Mouse (Mus musculus) liver, adult 2 months (tissue): ENCODE results near the gene Frmd5. TPM values are rescaled to one million over a fixed set of nuclear protein-coding genes. Genes with fewer than 3 reads are reported as not detected.

Experiments
- DNase-seq: peaks from one replicate; pipeline ENCODE4 v3.0.0-alpha.2; 2011; ENCODE audit warnings: low read depth, low spot score; ENCODE audit errors: extremely low read depth
- H3K27ac ChIP-seq: fragments of 200-500 bp; replicated peaks from 2 replicates; pipeline ENCODE4 v1.5.1; 2012; ENCODE audit warnings: low read depth, mild to moderate bottlenecking, control low read depth, inconsistent platforms, low read length; ENCODE audit not compliant: insufficient read depth
- H3K27me3 ChIP-seq: fragments of 200-500 bp; 2 replicates; pipeline ENCODE4 v1.6.1; 2012; ENCODE audit warnings: mild to moderate bottlenecking, moderate library complexity, low read length, inconsistent platforms; ENCODE audit not compliant: control insufficient read depth, insufficient read depth
- H3K36me3 ChIP-seq: fragments of 200-500 bp; 2 replicates; pipeline ENCODE4 v1.6.1; 2012; ENCODE audit warnings: low read length, inconsistent platforms; ENCODE audit not compliant: control insufficient read depth, insufficient read depth
- H3K4me1 ChIP-seq: fragments of 200-500 bp; 2 replicates; pipeline ENCODE4 v1.6.1; 2011; ENCODE audit warnings: low read length; ENCODE audit not compliant: control insufficient read depth, insufficient read depth
- H3K4me3 ChIP-seq: fragments of 200-500 bp; 2 replicates; pipeline ENCODE4 v1.5.1; 2011; ENCODE audit warnings: low read depth, mild to moderate bottlenecking, control low read depth, low read length, moderate library complexity; ENCODE audit not compliant: insufficient read depth
- H3K79me2 ChIP-seq: fragments of 200-500 bp; 2 replicates; pipeline ENCODE4 v1.6.1; 2012; ENCODE audit warnings: inconsistent platforms, mild to moderate bottlenecking, low read length, moderate library complexity; ENCODE audit not compliant: control insufficient read depth, insufficient read depth
- H3K9ac ChIP-seq: fragments of 200-500 bp; 2 replicates; pipeline ENCODE4 v1.6.1; 2012; ENCODE audit warnings: low read depth, mild to moderate bottlenecking, control low read depth, inconsistent platforms, low read length
- CTCF ChIP-seq: fragments of 200-500 bp; IDR thresholded peaks from 2 replicates; pipeline ENCODE4 v1.5.1; 2011; ENCODE audit warnings: low read depth, low read length, control low read depth
- POLR2A ChIP-seq: fragments of 200-500 bp; IDR thresholded peaks from 2 replicates; pipeline ENCODE4 v1.6.1; 2011; ENCODE audit warnings: low read length, control low read depth; ENCODE audit not compliant: insufficient read depth; ENCODE audit errors: extremely low read depth
- WGBS: fragments of 180-500 bp; shearing (Covaris S2); methylation state at CpG from one replicate; pipeline ENCODE4 v1.1.7; 2018; 5-methylcytosine and 5-hydroxymethylcytosine counted together
- polyA plus RNA-seq: library from polyadenylated mRNA; depleted of rRNA; stranded (reverse); fragments of >200 nt; gene quantifications from 2 replicates; pipeline ENCODE4 v1.2.3, GENCODE M21; 2012
- total RNA-seq: library from RNA; depleted of rRNA; stranded (reverse); fragments of >200 nt; gene quantifications from 2 replicates; pipeline ENCODE4 v1.2.3, GENCODE M21; 2014

Gene Frmd5
- total and polyA plus RNA-seq, 2 experiments, result not detected

GRCm38 (mm10) chr2:121669846-121670245, 137.0 kb downstream of the Frmd5 start:
- Histone ChIP-seq H3K36me3 (no peaks in the 10 kb centered on the region), H3K4me3 (no peak overlapping the region), H3K9ac (no peak overlapping the region), H3K27me3 (no peaks in the 10 kb centered on the region), H3K79me2 (no peaks in the 10 kb centered on the region), H3K27ac (no peak overlapping the region), H3K4me1 (no peaks in the 10 kb centered on the region)
- TF ChIP-seq CTCF (no peak), POLR2A (no peak)
- 77% methylated on average over 6 of the region's 6 CpGs for WGBS
- no peak for DNase-seq

DNA sequence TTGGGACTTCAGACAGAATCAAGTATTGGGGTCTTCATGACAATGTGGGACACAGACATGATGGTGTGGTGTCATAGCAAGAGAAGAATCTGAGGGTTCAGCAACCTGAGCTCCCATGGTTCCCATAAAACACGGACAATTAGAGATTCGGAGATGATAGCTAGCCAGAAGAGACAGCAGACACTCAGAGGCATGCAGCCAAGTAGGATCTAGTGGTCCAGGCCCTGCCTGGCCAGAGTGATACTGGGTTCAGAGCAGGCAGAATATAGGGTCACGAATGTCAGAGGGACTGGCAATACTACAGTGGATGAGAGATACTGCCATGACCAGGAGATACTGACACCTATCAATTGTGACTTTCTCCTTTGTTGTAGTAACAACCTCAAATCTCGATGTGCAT, 138.6 kb downstream of the Frmd5 start:
- DNase-seq, result no peak
- Histone ChIP-seq H3K27me3 (no peaks in the 10 kb centered on the region), H3K27ac (no peak overlapping the region), H3K4me3 (no peak overlapping the region), H3K36me3 (no peaks in the 10 kb centered on the region), H3K4me1 (no peaks in the 10 kb centered on the region), H3K9ac (no peak overlapping the region), H3K79me2 (no peaks in the 10 kb centered on the region)
- 82% methylated on average over 4 of the region's 4 CpGs for WGBS
- TF ChIP-seq CTCF, result no peak
- TF ChIP-seq POLR2A, result no peak

GRCm38 (mm10) chr2:121661160-121661502, 145.8 kb downstream of the Frmd5 start:
- no peak overlapping the region for H3K27ac ChIP-seq
- DNase-seq, result no peak
- no peak overlapping the region for H3K9ac ChIP-seq
- no peaks in the 10 kb centered on the region for H3K79me2 ChIP-seq
- WGBS, result 89% methylated on average over 4 of the region's 4 CpGs
- no peak overlapping the region for H3K4me3 ChIP-seq
- no peaks in the 10 kb centered on the region for H3K36me3 ChIP-seq
- no peak for TF ChIP-seq POLR2A
- no peak for TF ChIP-seq CTCF
- H3K27me3 ChIP-seq, result no peaks in the 10 kb centered on the region
- no peaks in the 10 kb centered on the region for H3K4me1 ChIP-seq

- 84% methylated on average over 6 of the region's 6 CpGs for WGBS
- Histone ChIP-seq H3K4me1 (no peaks in the 10 kb centered on the region), H3K4me3 (no peak overlapping the region), H3K27ac (no peak overlapping the region), H3K36me3 (no peaks in the 10 kb centered on the region), H3K79me2 (no peaks in the 10 kb centered on the region), H3K27me3 (no peaks in the 10 kb centered on the region), H3K9ac (no peak overlapping the region)
- no peak for DNase-seq
- TF ChIP-seq CTCF (no peak), POLR2A (no peak)
Observed at GRCm38 (mm10) chr2:121660461-121661159, 146.3 kb downstream of the Frmd5 start.

DNA sequence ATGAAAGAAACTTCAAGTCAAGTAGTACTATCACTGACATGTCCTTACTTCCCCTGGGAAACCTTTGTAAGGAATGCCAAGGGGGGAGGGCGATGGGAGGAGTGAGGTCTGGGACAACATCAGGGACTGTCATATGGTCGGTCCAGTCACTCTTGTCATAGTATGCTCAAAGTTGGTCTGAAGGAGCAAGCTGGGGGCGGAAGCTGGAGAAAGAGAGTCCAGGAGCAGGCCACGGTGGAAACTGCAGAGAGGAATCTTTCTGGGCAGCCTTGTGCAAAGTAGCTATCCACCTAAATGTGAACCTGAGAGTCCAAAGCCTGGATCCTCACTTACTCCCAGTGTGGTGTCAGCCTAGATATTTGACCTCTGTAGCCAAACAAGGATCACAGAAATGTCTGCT, 147.5 kb downstream of the Frmd5 start:
- Histone ChIP-seq H3K4me3 (no peak overlapping the region), H3K79me2 (no peaks in the 10 kb centered on the region), H3K27ac (no peak overlapping the region), H3K4me1 (no peaks in the 10 kb centered on the region), H3K9ac (no peak overlapping the region), H3K27me3 (no peaks in the 10 kb centered on the region), H3K36me3 (no peaks in the 10 kb centered on the region)
- no peak for DNase-seq
- TF ChIP-seq POLR2A (no peak), CTCF (no peak)
- WGBS, result 80% methylated on average over 4 of the region's 4 CpGs

GRCm38 (mm10) chr2:121658123-121658767, 148.6 kb downstream of the Frmd5 start:
- Histone ChIP-seq H3K4me1 (no peaks in the 10 kb centered on the region), H3K27ac (no peak overlapping the region), H3K27me3 (no peaks in the 10 kb centered on the region), H3K36me3 (no peaks in the 10 kb centered on the region), H3K9ac (no peak overlapping the region), H3K79me2 (no peaks in the 10 kb centered on the region), H3K4me3 (no peak overlapping the region)
- TF ChIP-seq POLR2A, result no peak
- no peak for TF ChIP-seq CTCF
- WGBS, result 78% methylated on average over 5 of the region's 5 CpGs
- no peak for DNase-seq
